Mouse (Mus musculus): ENCODE data around the gene Rpl15. TPM values are rescaled to one million over a fixed set of nuclear protein-coding genes. Genes with fewer than 3 reads are reported as not detected.
"Not testable (repeated sequence)": the region's sequence is repeated elsewhere in the genome, so short reads cannot be mapped to it uniquely, and the experiment has no call there.

Rpl15 gene
- polyA plus RNA-seq, 1 experiment from 2014 or later = 389 TPM

GRCm38 (mm10) chr14:18286441-18286840, 15.2 kb upstream of the Rpl15 start:
- no peaks in the 10 kb centered on the region for H3K9me3 ChIP-seq
- peaks cover 28% of the 10 kb centered on the region for H3K4me1 ChIP-seq
- H3K9ac ChIP-seq = no peak overlapping the region
- no peak overlapping the region for H3K27ac ChIP-seq
- 86% methylated on average over 2 of the region's 2 CpGs for WGBS
- no peak overlapping the region for H3K4me3 ChIP-seq
- no peak for ATAC-seq (ENCODE audit: low FRiP score, low read depth)
- H3K36me3 ChIP-seq = peaks cover 15% of the 10 kb centered on the region
- H3K27me3 ChIP-seq = no peaks in the 10 kb centered on the region
- no peak overlapping the region for H3K4me2 ChIP-seq (replicated peaks)

DNA sequence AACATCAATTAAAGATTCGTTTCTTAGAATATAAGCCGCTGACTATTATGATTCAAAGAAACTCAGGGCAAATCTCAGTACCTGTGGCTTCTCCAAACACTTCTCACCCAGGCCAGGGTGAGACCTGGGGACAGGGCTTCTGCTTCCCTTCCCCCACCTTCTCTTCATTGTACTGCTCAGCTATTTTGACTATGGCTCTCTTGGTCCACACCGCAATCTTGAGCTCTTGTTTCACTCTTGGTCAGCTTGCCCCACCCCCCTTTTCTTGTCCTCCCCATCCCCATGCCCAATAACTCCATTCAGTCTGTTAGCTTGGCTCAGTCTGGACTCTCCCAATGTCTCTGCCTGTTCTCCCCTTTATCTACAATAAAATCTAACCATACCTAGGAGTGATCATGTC, 14.3 kb upstream of the Rpl15 start:
- 95% methylated on average over 3 of the region's 3 CpGs for WGBS
- no peak overlapping the region for H3K4me3 ChIP-seq
- no peaks in the 10 kb centered on the region for H3K27me3 ChIP-seq
- H3K9me3 ChIP-seq = no peaks in the 10 kb centered on the region
- ATAC-seq (ENCODE audit: low FRiP score, low read depth) = no peak
- H3K4me1 ChIP-seq = peaks cover 22% of the 10 kb centered on the region
- no peak overlapping the region for H3K9ac ChIP-seq
- peaks cover 19% of the 10 kb centered on the region for H3K36me3 ChIP-seq
- no peak overlapping the region for H3K4me2 ChIP-seq (replicated peaks)
- no peak overlapping the region for H3K27ac ChIP-seq

DNA sequence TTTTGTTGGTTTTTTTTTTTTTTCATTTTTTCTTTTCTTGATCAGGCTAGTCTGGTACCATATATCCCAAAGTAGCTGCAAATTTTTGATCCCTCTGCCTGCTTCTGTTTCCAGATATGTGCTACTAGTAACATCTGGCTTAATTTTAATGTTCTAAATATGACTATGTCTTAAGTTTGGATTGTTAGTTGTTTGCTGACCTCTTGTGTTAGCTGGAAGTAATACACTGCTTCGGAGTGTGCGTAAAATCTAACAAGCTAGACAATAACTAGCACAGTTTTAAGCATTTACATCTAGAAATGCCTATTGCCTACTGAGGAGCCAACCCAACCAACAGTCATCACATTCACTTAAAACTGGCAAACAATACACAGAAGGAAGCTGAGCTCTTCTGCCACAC, 13.4 kb upstream of the Rpl15 start:
- peak; percentile 30; the same call in 1 of the 2 replicates for ATAC-seq (ENCODE audit: low FRiP score, low read depth)
- no peak overlapping the region for H3K27ac ChIP-seq
- H3K4me1 ChIP-seq = peaks cover 13% of the 10 kb centered on the region
- no peak overlapping the region for H3K4me3 ChIP-seq
- no peaks in the 10 kb centered on the region for H3K9me3 ChIP-seq
- 77% methylated on average over 2 of the region's 2 CpGs for WGBS
- peaks cover 26% of the 10 kb centered on the region for H3K36me3 ChIP-seq
- no peaks in the 10 kb centered on the region for H3K27me3 ChIP-seq
- H3K9ac ChIP-seq = no peak overlapping the region
- H3K4me2 ChIP-seq (replicated peaks) = no peak overlapping the region

- H3K9ac ChIP-seq = no peak overlapping the region
- no peak for ATAC-seq (ENCODE audit: low FRiP score, low read depth)
- H3K9me3 ChIP-seq = no peaks in the 10 kb centered on the region
- H3K4me1 ChIP-seq = no peaks in the 10 kb centered on the region
- no peak overlapping the region for H3K4me2 ChIP-seq (replicated peaks)
- H3K36me3 ChIP-seq = peaks cover 57% of the 10 kb centered on the region
- H3K27ac ChIP-seq = no peak overlapping the region
- 90% methylated on average over 5 of the region's 5 CpGs for WGBS
- H3K4me3 ChIP-seq = no peak overlapping the region
- no peaks in the 10 kb centered on the region for H3K27me3 ChIP-seq
Observed at GRCm38 (mm10) chr14:18280375-18280774, 9.2 kb upstream of the Rpl15 start.

DNA sequence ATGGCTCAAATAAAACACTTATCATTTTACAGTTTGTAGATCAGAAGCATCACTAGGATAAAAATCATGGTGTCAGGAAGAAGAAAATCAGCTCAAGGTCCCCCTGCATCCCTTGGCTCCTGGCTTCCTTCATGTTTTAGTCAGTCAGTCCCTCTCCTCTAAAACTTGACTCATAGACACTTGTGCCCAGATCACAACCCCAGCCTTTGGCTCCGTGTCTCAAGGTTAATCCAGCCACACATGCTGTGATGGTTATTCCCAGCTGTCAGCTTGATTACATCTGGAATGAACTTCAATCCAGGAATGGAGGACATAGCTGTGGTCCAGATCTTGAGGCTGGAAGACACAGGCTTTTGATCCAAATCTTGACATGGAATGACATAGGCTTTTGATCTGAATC, 3.3 kb upstream of the Rpl15 start:
- Histone ChIP-seq H3K4me1 (peaks cover 9% of the 10 kb centered on the region; the same call in 1 of the 2 replicates), H3K9me3 (no peaks in the 10 kb centered on the region), H3K36me3 (peaks cover 32% of the 10 kb centered on the region), H3K4me3 (no peak overlapping the region), H3K4me2 (replicated peaks) (no peak overlapping the region), H3K9ac (no peak overlapping the region), H3K27me3 (no peaks in the 10 kb centered on the region), H3K27ac (no peak overlapping the region)
- no peak for ATAC-seq (ENCODE audit: low FRiP score, low read depth)
- 67% methylated on average over 1 of the region's 1 CpGs for WGBS

GRCm38 (mm10) chr14:18271666-18272065, 475 bp upstream of the Rpl15 start:
- 7% methylated on average over 7 of the region's 7 CpGs for WGBS
- peaks cover 29% of the 10 kb centered on the region for H3K36me3 ChIP-seq
- peak overlapping the region; percentile 69 for H3K4me2 ChIP-seq (replicated peaks)
- no peak for ATAC-seq (ENCODE audit: low FRiP score, low read depth)
- no peaks in the 10 kb centered on the region for H3K27me3 ChIP-seq
- H3K27ac ChIP-seq = peak overlapping the region; percentile 77; the same call in 1 of the 2 replicates
- peak overlapping the region; percentile 74 for H3K9ac ChIP-seq
- H3K4me1 ChIP-seq = peaks cover 14% of the 10 kb centered on the region; the same call in 1 of the 2 replicates
- no peaks in the 10 kb centered on the region for H3K9me3 ChIP-seq
- peak overlapping the region; percentile 90 for H3K4me3 ChIP-seq

DNA sequence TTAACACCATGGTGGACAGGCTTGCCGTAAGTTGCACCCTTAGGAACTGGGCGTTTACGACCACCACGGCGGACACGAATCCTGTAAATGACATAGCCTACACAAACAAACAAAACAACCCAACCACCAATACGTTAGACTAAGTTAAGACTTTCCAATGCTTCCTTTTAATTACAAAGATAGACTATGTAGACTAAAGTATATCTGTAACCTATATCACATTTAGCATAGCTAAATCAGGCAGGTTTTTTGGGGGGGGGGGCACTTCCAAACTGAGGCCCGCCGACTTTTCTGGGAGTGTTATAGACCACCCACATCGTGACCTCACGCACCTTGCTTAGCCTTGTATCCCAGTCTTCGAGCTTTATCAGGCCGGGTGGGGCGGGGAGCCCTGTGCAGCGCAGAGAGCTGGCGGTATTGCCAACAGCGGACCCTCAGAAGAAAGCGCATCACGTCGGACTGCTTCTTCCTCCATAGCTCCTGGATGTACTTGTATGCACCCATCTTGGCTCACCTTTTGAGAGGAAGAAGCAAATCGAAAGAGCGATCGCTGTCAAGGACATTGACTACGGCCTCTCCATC, 1.2 kb downstream of the Rpl15 start:
- H3K9me3 ChIP-seq; ATAC-seq (ENCODE audit: low FRiP score, low read depth); H3K27me3 ChIP-seq: not testable (repeated sequence)
- H3K4me1 ChIP-seq = peaks cover 14% of the 10 kb centered on the region; the same call in 1 of the 2 replicates
- peak overlapping the region; percentile 79 for H3K4me2 ChIP-seq (replicated peaks)
- peak overlapping the region; percentile 98 for H3K9ac ChIP-seq
- peak overlapping the region; percentile 90 for H3K4me3 ChIP-seq
- peak overlapping the region; percentile 85 for H3K27ac ChIP-seq
- peaks cover 33% of the 10 kb centered on the region for H3K36me3 ChIP-seq
- under 1% methylated on average over 21 of the region's 24 CpGs for WGBS

- H3K4me1 ChIP-seq = peaks cover 20% of the 10 kb centered on the region
- 44% methylated on average over 4 of the region's 4 CpGs for WGBS
- no peaks in the 10 kb centered on the region for H3K27me3 ChIP-seq
- H3K9me3 ChIP-seq = no peaks in the 10 kb centered on the region
- ATAC-seq (ENCODE audit: low FRiP score, low read depth) = peak; percentile 84
- peak overlapping the region; percentile 19; the same call in 1 of the 2 replicates for H3K4me2 ChIP-seq (replicated peaks)
- no peak overlapping the region for H3K9ac ChIP-seq
- peaks cover 31% of the 10 kb centered on the region for H3K36me3 ChIP-seq
- H3K27ac ChIP-seq = peak overlapping the region; percentile 23; the same call in 1 of the 2 replicates
- H3K4me3 ChIP-seq = no peak overlapping the region
Observed at GRCm38 (mm10) chr14:18263427-18263826, 7.8 kb downstream of the Rpl15 start.

DNA sequence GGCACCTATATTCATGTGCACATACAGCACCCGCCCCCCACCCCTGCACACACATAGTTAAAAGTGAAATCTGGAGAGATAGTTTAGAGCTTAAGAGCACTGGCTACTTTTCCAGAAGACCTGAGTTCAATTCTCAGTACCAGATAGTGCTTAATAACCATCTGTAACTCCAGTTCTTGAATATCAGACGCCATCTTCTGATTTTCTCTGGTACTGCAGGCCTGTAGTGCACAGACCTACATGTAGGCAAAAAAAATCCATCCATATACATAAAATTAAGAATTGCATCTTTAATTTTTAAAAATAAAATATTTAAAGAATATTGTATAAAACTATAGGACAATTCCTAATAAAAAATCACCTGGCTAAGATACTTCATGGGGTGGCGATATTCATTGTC, 10.0 kb downstream of the Rpl15 start:
- Histone ChIP-seq H3K4me1 (peaks cover 20% of the 10 kb centered on the region), H3K4me2 (replicated peaks) (no peak overlapping the region)
- 91% methylated on average over 3 of the region's 3 CpGs for WGBS

GRCm38 (mm10) chr14:18242638-18243130, 28.5 kb downstream of the Rpl15 start:
- Histone ChIP-seq H3K4me1 (peaks cover 1% of the 10 kb centered on the region; the same call in 1 of the 2 replicates), H3K4me2 (replicated peaks) (no peak overlapping the region), H3K9me3 (no peaks in the 10 kb centered on the region), H3K9ac (no peak overlapping the region), H3K27ac (no peak overlapping the region), H3K4me3 (no peak overlapping the region), H3K27me3 (no peaks in the 10 kb centered on the region), H3K36me3 (no peaks in the 10 kb centered on the region)
- no peak for ATAC-seq (ENCODE audit: low FRiP score, low read depth)
- WGBS = 85% methylated on average over 21 of the region's 21 CpGs

More for the DNA sequence above, 10.0 kb downstream of the Rpl15 start:
- no peak overlapping the region for H3K4me3 ChIP-seq
- peaks cover 11% of the 10 kb centered on the region; the same call in 1 of the 2 replicates for H3K36me3 ChIP-seq
- H3K27me3 ChIP-seq = no peaks in the 10 kb centered on the region
- H3K9me3 ChIP-seq = no peaks in the 10 kb centered on the region
- ATAC-seq (ENCODE audit: low FRiP score, low read depth) = no peak
- H3K9ac ChIP-seq = no peak overlapping the region
- H3K27ac ChIP-seq = no peak overlapping the region

- H3K9me3 ChIP-seq = no peaks in the 10 kb centered on the region
- no peak overlapping the region for H3K27ac ChIP-seq
- no peak for ATAC-seq (ENCODE audit: low FRiP score, low read depth)
- H3K36me3 ChIP-seq = no peaks in the 10 kb centered on the region
- H3K27me3 ChIP-seq = no peaks in the 10 kb centered on the region
- H3K4me2 ChIP-seq (replicated peaks) = no peak overlapping the region
- 80% methylated on average over 4 of the region's 4 CpGs for WGBS
- no peak overlapping the region for H3K4me3 ChIP-seq
- no peak overlapping the region for H3K9ac ChIP-seq
- H3K4me1 ChIP-seq = peaks cover 4% of the 10 kb centered on the region; the same call in 1 of the 2 replicates
Observed at GRCm38 (mm10) chr14:18241786-18242185, 29.4 kb downstream of the Rpl15 start.

- no peaks in the 10 kb centered on the region for H3K9me3 ChIP-seq
- 0 out of 2 replicates have a peak overlapping the region, but pooled peaks have one; percentile 80 for H3K4me2 ChIP-seq (replicated peaks)
- H3K4me1 ChIP-seq = peaks cover 4% of the 10 kb centered on the region; the same call in 1 of the 2 replicates
- no peak for ATAC-seq (ENCODE audit: low FRiP score, low read depth)
- H3K9ac ChIP-seq = no peak overlapping the region
- WGBS = 74% methylated on average over 7 of the region's 7 CpGs
- H3K4me3 ChIP-seq = no peak overlapping the region
- no peaks in the 10 kb centered on the region for H3K36me3 ChIP-seq
- no peak overlapping the region for H3K27ac ChIP-seq
- H3K27me3 ChIP-seq = no peaks in the 10 kb centered on the region
Observed at GRCm38 (mm10) chr14:18240132-18240531, 31.1 kb downstream of the Rpl15 start.
